Mouse (Mus musculus): ENCODE measurements around the gene 4931429L15Rik. TPM values are rescaled to one million over a fixed set of nuclear protein-coding genes. Genes with fewer than 3 reads are reported as not detected.
A peak's percentile ranks its signal among the peaks of the same experiment; 100 is the strongest.
"Not testable (repeated sequence)": the region's sequence is repeated elsewhere in the genome, so short reads cannot be mapped to it uniquely, and the experiment has no call there.

4931429L15Rik gene
- polyA plus RNA-seq, 1 experiment from 2014 or later, result not detected

- Histone ChIP-seq H3K27me3 (peaks cover 18% of the 10 kb centered on the region), H3K9me3 (no peaks in the 10 kb centered on the region), H3K36me3 (no peaks in the 10 kb centered on the region), H3K27ac (no peak overlapping the region), H3K4me1 (peaks cover 13% of the 10 kb centered on the region), H3K4me2 (replicated peaks) (no peak overlapping the region), H3K9ac (no peak overlapping the region), H3K4me3 (no peak overlapping the region)
- no peak for ATAC-seq (ENCODE audit: insufficient number of reproducible peaks, insufficient read depth, low FRiP score, low TSS enrichment)
- 62% methylated on average over 7 of the region's 7 CpGs for WGBS
These were observed 17.5 kb upstream of the 4931429L15Rik start for GRCm38 (mm10) chr9:46337331-46337730.

- peaks cover 18% of the 10 kb centered on the region for H3K27me3 ChIP-seq
These were observed 16.5 kb upstream of the 4931429L15Rik start for GRCm38 (mm10) chr9:46336294-46336693.

GRCm38 (mm10) chr9:46335461-46335995, 15.7 kb upstream of the 4931429L15Rik start:
- Histone ChIP-seq H3K9ac (no peak overlapping the region), H3K27me3 (peaks cover 18% of the 10 kb centered on the region), H3K36me3 (no peaks in the 10 kb centered on the region), H3K4me1 (peaks cover 13% of the 10 kb centered on the region), H3K4me2 (replicated peaks) (no peak overlapping the region), H3K4me3 (no peak overlapping the region), H3K9me3 (no peaks in the 10 kb centered on the region), H3K27ac (no peak overlapping the region)
- no peak for ATAC-seq (ENCODE audit: insufficient number of reproducible peaks, insufficient read depth, low FRiP score, low TSS enrichment)
- WGBS, result 70% methylated on average over 10 of the region's 10 CpGs

More at GRCm38 (mm10) chr9:46336294-46336693, 16.5 kb upstream of the 4931429L15Rik start:
- not testable (repeated sequence) for H3K27ac ChIP-seq; H3K36me3 ChIP-seq; H3K4me2 ChIP-seq (replicated peaks); H3K9ac ChIP-seq; ATAC-seq (ENCODE audit: insufficient number of reproducible peaks, insufficient read depth, low FRiP score, low TSS enrichment); H3K9me3 ChIP-seq; H3K4me3 ChIP-seq
- peaks cover 13% of the 10 kb centered on the region for H3K4me1 ChIP-seq
- 66% methylated on average over 13 of the region's 14 CpGs for WGBS

- Histone ChIP-seq H3K27me3 (peaks cover 18% of the 10 kb centered on the region), H3K9ac (no peak overlapping the region), H3K27ac (no peak overlapping the region), H3K36me3 (no peaks in the 10 kb centered on the region), H3K4me3 (no peak overlapping the region), H3K4me2 (replicated peaks) (no peak overlapping the region), H3K4me1 (peaks cover 13% of the 10 kb centered on the region), H3K9me3 (no peaks in the 10 kb centered on the region)
- 26% methylated on average over 26 of the region's 26 CpGs for WGBS
- no peak for ATAC-seq (ENCODE audit: insufficient number of reproducible peaks, insufficient read depth, low FRiP score, low TSS enrichment)
These were observed 14.8 kb upstream of the 4931429L15Rik start for GRCm38 (mm10) chr9:46334471-46335025.

- Histone ChIP-seq H3K27ac (no peak overlapping the region), H3K27me3 (peaks cover 15% of the 10 kb centered on the region; the same call in 1 of the 2 replicates), H3K4me1 (0 out of 2 replicates have a peak, but pooled peaks cover 4% of the 10 kb centered on the region), H3K9ac (no peak overlapping the region), H3K9me3 (no peaks in the 10 kb centered on the region), H3K36me3 (no peaks in the 10 kb centered on the region), H3K4me3 (no peak overlapping the region), H3K4me2 (replicated peaks) (no peak overlapping the region)
- 88% methylated on average over 1 of the region's 1 CpGs for WGBS
- ATAC-seq (ENCODE audit: insufficient number of reproducible peaks, insufficient read depth, low FRiP score, low TSS enrichment), result no peak
These were observed 11.5 kb upstream of the 4931429L15Rik start for GRCm38 (mm10) chr9:46331301-46331700.

GRCm38 (mm10) chr9:46330586-46330895, 10.8 kb upstream of the 4931429L15Rik start:
- H3K9ac ChIP-seq, result no peak overlapping the region
- no peak for ATAC-seq (ENCODE audit: insufficient number of reproducible peaks, insufficient read depth, low FRiP score, low TSS enrichment)
- H3K27ac ChIP-seq, result no peak overlapping the region
- no peaks in the 10 kb centered on the region for H3K9me3 ChIP-seq
- peaks cover 11% of the 10 kb centered on the region; the same call in 1 of the 2 replicates for H3K27me3 ChIP-seq
- no peak overlapping the region for H3K4me2 ChIP-seq (replicated peaks)
- H3K36me3 ChIP-seq, result no peaks in the 10 kb centered on the region
- no peak overlapping the region for H3K4me3 ChIP-seq
- H3K4me1 ChIP-seq, result 0 out of 2 replicates have a peak, but pooled peaks cover 4% of the 10 kb centered on the region
- 54% methylated on average over 6 of the region's 6 CpGs for WGBS

- Histone ChIP-seq H3K9ac (no peak overlapping the region), H3K4me3 (no peak overlapping the region), H3K4me1 (0 out of 2 replicates have a peak, but pooled peaks cover 4% of the 10 kb centered on the region), H3K9me3 (no peaks in the 10 kb centered on the region), H3K4me2 (replicated peaks) (no peak overlapping the region; the same call in 1 of the 2 replicates), H3K36me3 (no peaks in the 10 kb centered on the region), H3K27ac (no peak overlapping the region), H3K27me3 (peaks cover 10% of the 10 kb centered on the region; the same call in 1 of the 2 replicates)
- no peak for ATAC-seq (ENCODE audit: insufficient number of reproducible peaks, insufficient read depth, low FRiP score, low TSS enrichment)
- 18% methylated on average over 24 of the region's 24 CpGs for WGBS
These were observed 10.2 kb upstream of the 4931429L15Rik start for GRCm38 (mm10) chr9:46329801-46330585.

GRCm38 (mm10) chr9:46329250-46329648, 9.5 kb upstream of the 4931429L15Rik start:
- H3K4me3 ChIP-seq, result peak overlapping the region; percentile 25
- H3K27me3 ChIP-seq, result peaks cover 4% of the 10 kb centered on the region; the same call in 1 of the 2 replicates
- ATAC-seq (ENCODE audit: insufficient number of reproducible peaks, insufficient read depth, low FRiP score, low TSS enrichment), result peak; percentile 68
- peak overlapping the region; percentile 73 for H3K27ac ChIP-seq
- peak overlapping the region; percentile 47 for H3K4me2 ChIP-seq (replicated peaks)
- WGBS, result 3% methylated on average over 19 of the region's 19 CpGs
- no peaks in the 10 kb centered on the region for H3K9me3 ChIP-seq
- H3K36me3 ChIP-seq, result no peaks in the 10 kb centered on the region
- 0 out of 2 replicates have a peak, but pooled peaks cover 4% of the 10 kb centered on the region for H3K4me1 ChIP-seq
- H3K9ac ChIP-seq, result peak overlapping the region; percentile 50

- Histone ChIP-seq H3K4me1 (0 out of 2 replicates have a peak, but pooled peaks cover 4% of the 10 kb centered on the region), H3K36me3 (no peaks in the 10 kb centered on the region), H3K9ac (peak overlapping the region; percentile 50), H3K9me3 (no peaks in the 10 kb centered on the region), H3K4me3 (peak overlapping the region; percentile 25), H3K4me2 (replicated peaks) (peak overlapping the region; percentile 47), H3K27me3 (peaks cover 4% of the 10 kb centered on the region; the same call in 1 of the 2 replicates), H3K27ac (peak overlapping the region; percentile 73)
- 5% methylated on average over 30 of the region's 30 CpGs for WGBS
- ATAC-seq (ENCODE audit: insufficient number of reproducible peaks, insufficient read depth, low FRiP score, low TSS enrichment), result no peak; the same call in 1 of the 2 replicates
These were observed 8.9 kb upstream of the 4931429L15Rik start for GRCm38 (mm10) chr9:46328572-46329249.

GRCm38 (mm10) chr9:46327706-46328571, 8.2 kb upstream of the 4931429L15Rik start:
- WGBS, result 70% methylated on average over 25 of the region's 25 CpGs
- Histone ChIP-seq H3K27ac (no peak overlapping the region; the same call in 1 of the 2 replicates), H3K9me3 (no peaks in the 10 kb centered on the region), H3K4me1 (0 out of 2 replicates have a peak, but pooled peaks cover 4% of the 10 kb centered on the region), H3K4me2 (replicated peaks) (peak overlapping the region; percentile 47; the same call in 1 of the 2 replicates), H3K4me3 (no peak overlapping the region), H3K9ac (peak overlapping the region; percentile 50; the same call in 1 of the 2 replicates), H3K27me3 (no peaks in the 10 kb centered on the region), H3K36me3 (no peaks in the 10 kb centered on the region)
- no peak for ATAC-seq (ENCODE audit: insufficient number of reproducible peaks, insufficient read depth, low FRiP score, low TSS enrichment)

All from embryonic facial prominence, embryonic 12.5 days (tissue).